Mouse (Mus musculus): Measurements from ENCODE around the gene Lrrc3c.

DNA sequence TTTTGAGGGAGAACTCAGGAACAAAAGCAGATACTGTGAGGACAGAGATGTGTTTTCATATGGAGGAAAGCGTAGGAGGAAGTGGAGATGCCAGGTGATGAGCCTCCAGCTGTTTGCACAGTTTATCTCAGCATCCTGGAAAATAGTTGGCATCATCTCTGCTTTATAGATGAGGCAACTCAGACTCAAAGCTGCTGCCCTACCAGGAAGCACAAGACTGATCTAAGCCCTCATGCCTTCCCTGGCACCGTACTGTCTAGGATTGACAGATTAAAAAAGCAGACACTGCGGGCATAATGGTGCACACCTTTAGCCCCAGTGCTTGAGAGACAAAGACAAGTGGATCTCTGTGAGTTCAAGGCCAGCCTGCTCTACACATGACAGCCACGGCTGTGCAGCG is 32.6 kb downstream of the Lrrc3c start:
- TF ChIP-seq MAX (IDR thresholded peaks at IDR 0.05; ENCODE audit: low read depth) (no peak), TCF12 (IDR thresholded peaks at IDR 0.05; ENCODE audit: insufficient read depth, poor library complexity, severe bottlenecking) (no peak), USF1 (IDR thresholded peaks at IDR 0.05; ENCODE audit: low read depth) (no peak), POLR2A (IDR thresholded peaks at IDR 0.05; ENCODE audit: insufficient read length, low read depth) (no peak), POLR2AphosphoS2 (IDR thresholded peaks at IDR 0.05; ENCODE audit: insufficient read length, low read depth) (no peak), E2F4 (IDR thresholded peaks at IDR 0.05; ENCODE audit: insufficient read depth) (no peak), MYOD1 (IDR thresholded peaks at IDR 0.05; ENCODE audit: control insufficient read depth in 1 of 3, insufficient read length in 2 of 3, low read depth in 2 of 3) (no peak)
